Mouse (Mus musculus): Measurements from ENCODE around the gene Kdr.

Gene Kdr

GRCm38 (mm10) chr5:75917231-75917630 is 61.0 kb downstream of the Kdr start:
- no peak for DNase-seq (ENCODE audit: low read depth)

- no peak for DNase-seq (ENCODE audit: low read depth)
Measured at GRCm38 (mm10) chr5:75906102-75906501, 72.2 kb downstream of the Kdr start.

GRCm38 (mm10) chr5:75900231-75900920 is 77.9 kb downstream of the Kdr start:
- DNase-seq (ENCODE audit: low read depth): no peak

- DNase-seq (ENCODE audit: low read depth): no peak
Measured at GRCm38 (mm10) chr5:75895351-75895750, 82.9 kb downstream of the Kdr start.

- DNase-seq (ENCODE audit: low read depth): no peak
Measured at GRCm38 (mm10) chr5:75892956-75893471, 85.2 kb downstream of the Kdr start.
